Mouse (Mus musculus) embryonic facial prominence, embryonic 14.5 days (tissue): Measurements from ENCODE around the gene Pax3. TPM values are rescaled to one million over a fixed set of nuclear protein-coding genes. Genes with fewer than 3 reads are reported as not detected.

Source experiments
- ATAC-seq: fragments of 200-750 bp; cut with Nextera tagmentation; 2 replicates; pipeline ENCODE4 v1.8.0; 2017; ENCODE audit warnings: low read depth, moderate number of reproducible peaks, moderate TSS enrichment
- DNase-seq: peaks from one replicate; pipeline ENCODE4 v3.0.0-alpha.2; 2015; ENCODE audit warnings: low spot score
- H3K27ac ChIP-seq: fragments of 300-500 bp; sonication (generic); replicated peaks from 2 replicates; pipeline ENCODE4 v1.5.1; 2014; ENCODE audit warnings: low read depth, mild to moderate bottlenecking, low read length, moderate library complexity
- H3K27me3 ChIP-seq: fragments of 300-500 bp; sonication (generic); replicated peaks from 2 replicates; pipeline ENCODE4 v1.6.1; 2014; ENCODE audit warnings: low read length; ENCODE audit not compliant: control insufficient read depth, insufficient read depth
- H3K36me3 ChIP-seq: fragments of 300-500 bp; sonication (generic); 2 replicates; pipeline ENCODE4 v1.6.1; 2014; ENCODE audit warnings: low read length, mixed read lengths; ENCODE audit not compliant: control insufficient read depth, insufficient read depth
- H3K4me1 ChIP-seq: fragments of 300-500 bp; sonication (generic); 2 replicates; pipeline ENCODE4 v1.6.1; 2014; ENCODE audit warnings: antibody characterized with exemption, low read length; ENCODE audit not compliant: control insufficient read depth, insufficient read depth
- H3K4me2 ChIP-seq: fragments of 300-500 bp; sonication (generic); 2 replicates; pipeline ENCODE4 v1.6.1; 2014; ENCODE audit warnings: low read depth, mild to moderate bottlenecking, low read length, moderate library complexity, mixed read lengths
- H3K4me3 ChIP-seq: fragments of 300-500 bp; sonication (generic); 2 replicates; pipeline ENCODE4 v1.5.1; 2014; ENCODE audit warnings: low read depth, mild to moderate bottlenecking, low read length
- H3K9ac ChIP-seq: fragments of 300-500 bp; sonication (generic); 2 replicates; pipeline ENCODE4 v1.6.1; 2014; ENCODE audit warnings: low read depth, mild to moderate bottlenecking, low read length, moderate library complexity, mixed read lengths
- H3K9me3 ChIP-seq: fragments of 300-500 bp; sonication (generic); 2 replicates; pipeline ENCODE4 v1.6.1; 2016; ENCODE audit warnings: low read length; ENCODE audit not compliant: control insufficient read depth
- WGBS: fragments of 180-500 bp; shearing (Covaris S2); extraction: QIAGEN DNeasy Blood & Tissue Kit; methylation state at CpG from one replicate; pipeline ENCODE4 v1.1.7; 2014; 5-methylcytosine and 5-hydroxymethylcytosine counted together
- polyA plus RNA-seq: library from polyadenylated mRNA; unstranded; fragments of >200 nt; fragmentation: Nextera tagmentation; extraction: Ambion mirVana; gene quantifications from 2 replicates; pipeline ENCODE4 v1.2.1, GENCODE M21; 2014

The Pax3 gene
- polyA plus RNA-seq, 1 experiment from 2014 or later = 9.4 TPM

DNA sequence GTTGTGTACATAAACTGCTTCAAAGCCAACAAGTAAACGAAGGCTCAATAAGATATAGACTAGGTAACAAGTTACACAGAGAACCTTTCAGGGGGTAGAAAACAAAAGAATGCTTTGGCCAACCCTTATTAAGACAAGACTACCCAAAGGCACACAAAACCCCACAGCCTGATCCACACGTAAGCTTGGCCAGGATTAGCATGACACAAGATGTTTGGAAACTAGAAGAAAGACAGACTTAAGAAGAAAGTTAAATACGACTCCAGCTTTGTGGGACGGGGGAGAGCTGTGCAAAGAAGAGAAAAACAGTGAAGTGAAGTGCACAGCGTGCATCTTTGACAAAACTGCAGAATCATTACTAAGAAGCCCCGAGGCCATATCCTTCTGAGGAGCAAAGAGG is 53.5 kb downstream of the Pax3 start:
- H3K27me3 ChIP-seq = peaks cover 52% of the 10 kb centered on the region

DNA sequence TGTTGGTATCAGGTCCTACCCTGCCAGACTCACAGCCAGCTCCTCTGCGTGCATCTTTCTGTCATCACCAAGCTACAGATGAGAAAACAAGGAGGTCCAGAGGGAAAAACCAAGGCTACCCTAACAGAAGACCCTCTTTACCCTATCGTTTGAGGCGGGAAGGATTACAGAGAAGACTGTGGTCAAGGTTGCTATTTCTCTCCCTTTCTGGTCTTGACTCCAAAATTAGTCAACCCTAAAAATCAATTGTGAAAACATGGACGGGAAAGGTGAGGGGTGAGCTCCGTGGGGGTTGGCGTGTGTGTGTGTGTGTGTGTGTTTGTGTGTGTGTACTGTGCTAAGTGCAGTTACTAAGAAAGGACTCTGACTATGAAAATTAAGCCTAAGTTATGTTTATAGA is 54.0 kb downstream of the Pax3 start:
- Histone ChIP-seq H3K4me3 (no peak overlapping the region), H3K27ac (no peak overlapping the region), H3K9me3 (no peaks in the 10 kb centered on the region), H3K4me1 (peaks cover 6% of the 10 kb centered on the region; the same call in 1 of the 2 replicates), H3K36me3 (no peaks in the 10 kb centered on the region), H3K9ac (no peak overlapping the region), H3K27me3 (peaks cover 54% of the 10 kb centered on the region), H3K4me2 (no peak overlapping the region)
- 51% methylated on average over 6 of the region's 6 CpGs for WGBS
- ATAC-seq (no peak), DNase-seq (no peak)

More for the DNA sequence above, 53.5 kb downstream of the Pax3 start:
- Histone ChIP-seq H3K4me1 (peaks cover 6% of the 10 kb centered on the region; the same call in 1 of the 2 replicates), H3K36me3 (no peaks in the 10 kb centered on the region), H3K9me3 (no peaks in the 10 kb centered on the region), H3K4me2 (no peak overlapping the region), H3K27ac (no peak overlapping the region), H3K4me3 (no peak overlapping the region), H3K9ac (no peak overlapping the region)
- 33% methylated on average over 6 of the region's 6 CpGs for whole genome bisulfite sequencing
- ATAC-seq (no peak), DNase-seq (no peak)

DNA sequence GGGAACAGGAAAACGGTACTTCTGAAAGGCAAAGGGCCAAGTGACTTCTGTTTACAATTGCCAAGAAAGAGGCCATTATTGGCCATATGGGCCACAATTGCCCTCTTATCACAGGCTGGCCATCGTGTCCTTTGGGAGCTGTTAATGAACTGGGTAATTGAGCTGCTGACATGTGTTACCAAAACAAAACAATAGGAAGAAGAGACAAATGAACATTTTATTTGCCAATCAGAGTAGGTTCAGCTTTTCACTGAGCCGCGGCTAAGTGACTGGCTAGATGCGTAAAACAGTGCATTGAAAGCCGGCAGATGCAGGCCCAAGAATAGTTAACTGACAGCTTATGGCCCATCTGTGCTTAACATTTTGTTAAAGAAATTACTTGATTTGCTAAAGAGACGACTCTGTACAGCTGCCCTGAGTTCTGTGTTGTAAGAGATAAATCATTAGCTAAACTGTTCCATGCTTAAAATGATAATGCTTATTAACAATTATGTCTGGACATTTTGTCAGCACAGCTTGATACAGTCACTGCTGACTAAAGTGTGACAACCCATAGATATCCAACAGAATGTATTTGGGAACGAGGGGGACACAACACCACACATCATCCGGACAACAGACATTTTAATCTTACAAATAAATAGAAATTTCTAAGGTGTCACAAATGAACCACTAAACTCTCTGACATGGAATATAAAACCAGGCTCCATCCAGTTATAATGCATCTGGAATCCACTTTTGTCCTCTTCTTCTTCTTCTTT is 55.0 kb downstream of the Pax3 start:
- DNase-seq (peak; percentile 34), ATAC-seq (no peak)
- H3K9me3 ChIP-seq = no peaks in the 10 kb centered on the region
- no peaks in the 10 kb centered on the region for H3K36me3 ChIP-seq
- WGBS = 21% methylated on average over 9 of the region's 9 CpGs
- H3K4me2 ChIP-seq = no peak overlapping the region
- no peak overlapping the region for H3K9ac ChIP-seq
- H3K4me3 ChIP-seq = no peak overlapping the region
- H3K27ac ChIP-seq = no peak overlapping the region
- peaks cover 6% of the 10 kb centered on the region; the same call in 1 of the 2 replicates for H3K4me1 ChIP-seq
- peaks cover 58% of the 10 kb centered on the region for H3K27me3 ChIP-seq

DNA sequence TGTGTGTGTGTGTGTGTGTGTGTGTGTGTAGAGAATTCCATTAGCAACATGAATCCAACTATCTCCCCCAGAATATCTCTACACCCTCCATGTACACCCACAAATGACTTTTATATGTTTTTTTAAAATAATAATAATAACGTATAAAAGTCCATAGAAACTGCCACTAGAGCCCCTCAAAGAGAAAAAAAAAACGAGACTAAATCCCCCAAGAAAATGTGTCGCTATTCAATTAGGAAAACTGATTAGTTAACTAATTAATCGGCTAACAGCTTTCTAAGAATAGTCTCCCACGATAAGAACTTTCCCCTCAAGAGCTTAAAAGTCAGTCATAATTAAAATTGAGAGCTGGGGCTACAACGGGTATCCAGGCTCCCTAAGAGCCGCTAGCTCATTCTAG is 55.6 kb downstream of the Pax3 start:
- Histone ChIP-seq H3K4me2 (no peak overlapping the region), H3K9ac (no peak overlapping the region), H3K4me3 (no peak overlapping the region), H3K27ac (no peak overlapping the region), H3K9me3 (no peaks in the 10 kb centered on the region), H3K36me3 (no peaks in the 10 kb centered on the region), H3K4me1 (peaks cover 6% of the 10 kb centered on the region; the same call in 1 of the 2 replicates), H3K27me3 (peaks cover 62% of the 10 kb centered on the region)
- ATAC-seq = no peak
- WGBS = 12% methylated on average over 7 of the region's 7 CpGs
- DNase-seq = no peak

DNA sequence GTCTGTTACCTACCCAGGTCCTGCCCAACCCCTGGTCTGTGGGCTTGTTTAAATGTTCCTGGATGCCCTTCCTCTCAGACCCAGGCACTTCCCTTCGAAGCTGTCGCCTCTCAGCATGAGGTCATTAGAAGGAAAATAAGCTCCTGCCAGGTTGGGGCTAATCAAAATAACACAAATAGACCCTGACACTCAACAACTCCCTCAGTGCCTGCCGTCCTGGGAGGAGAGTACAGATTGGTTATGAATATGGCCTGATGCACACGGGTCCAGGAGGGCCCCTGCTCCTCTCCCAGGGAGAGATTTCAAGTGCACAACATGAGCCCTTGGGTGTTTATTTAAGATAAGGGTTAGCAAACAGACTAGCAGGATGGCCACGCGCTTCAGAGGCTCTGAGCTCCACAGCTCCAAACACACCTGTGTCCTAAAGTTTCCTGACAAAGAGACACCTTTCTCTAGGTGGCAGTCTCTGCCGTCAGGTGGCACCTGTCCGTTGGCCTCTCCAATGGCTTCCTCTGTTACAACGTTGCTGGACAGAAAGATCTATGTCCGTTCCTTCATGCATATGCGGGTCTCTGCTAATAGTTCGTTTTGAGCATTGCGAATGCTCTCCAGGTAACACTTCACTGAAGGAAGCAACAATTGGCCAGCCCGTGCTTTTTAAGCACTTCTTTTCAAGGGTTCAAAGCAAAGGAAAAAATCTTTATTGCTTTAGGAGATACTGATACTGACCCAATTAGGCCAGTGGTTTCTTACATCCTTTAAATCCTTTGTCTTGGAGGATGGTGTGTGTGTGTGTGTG is 56.2 kb downstream of the Pax3 start:
- peaks cover 6% of the 10 kb centered on the region; the same call in 1 of the 2 replicates for H3K4me1 ChIP-seq
- DNase-seq (no peak), ATAC-seq (peak; percentile 60; the same call in 1 of the 2 replicates)
- no peak overlapping the region for H3K27ac ChIP-seq
- H3K4me2 ChIP-seq = no peak overlapping the region
- no peaks in the 10 kb centered on the region for H3K9me3 ChIP-seq
- H3K9ac ChIP-seq = no peak overlapping the region
- 11% methylated on average over 14 of the region's 14 CpGs for WGBS
- H3K27me3 ChIP-seq = peaks cover 62% of the 10 kb centered on the region
- no peaks in the 10 kb centered on the region for H3K36me3 ChIP-seq
- H3K4me3 ChIP-seq = no peak overlapping the region

DNA sequence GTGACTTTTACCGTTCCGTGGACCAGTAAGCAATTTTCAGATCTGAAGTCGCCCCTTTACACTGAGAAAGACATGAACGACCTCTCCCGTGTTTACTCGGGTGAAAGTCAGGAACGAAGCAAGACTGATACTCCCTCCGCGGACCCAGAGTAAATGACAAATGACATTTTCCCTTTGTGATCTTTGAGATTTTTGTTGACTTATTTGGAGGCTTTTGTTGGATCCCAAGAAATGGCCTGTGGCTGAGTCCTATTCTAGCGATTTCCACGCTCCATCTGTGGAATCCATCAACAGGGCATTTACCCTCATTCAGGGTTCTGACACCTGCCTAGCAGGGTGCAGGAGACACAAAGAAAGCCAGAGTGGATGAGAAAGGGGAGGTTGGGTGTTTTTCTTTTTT is 57.6 kb downstream of the Pax3 start:
- H3K27me3 ChIP-seq = peaks cover 56% of the 10 kb centered on the region
- H3K4me2 ChIP-seq = no peak overlapping the region
- H3K36me3 ChIP-seq = no peaks in the 10 kb centered on the region
- peaks cover 6% of the 10 kb centered on the region; the same call in 1 of the 2 replicates for H3K4me1 ChIP-seq
- ATAC-seq = no peak
- H3K9me3 ChIP-seq = no peaks in the 10 kb centered on the region
- DNase-seq = no peak
- H3K4me3 ChIP-seq = no peak overlapping the region
- 9% methylated on average over 11 of the region's 11 CpGs for WGBS
- no peak overlapping the region for H3K27ac ChIP-seq
- H3K9ac ChIP-seq = no peak overlapping the region

DNA sequence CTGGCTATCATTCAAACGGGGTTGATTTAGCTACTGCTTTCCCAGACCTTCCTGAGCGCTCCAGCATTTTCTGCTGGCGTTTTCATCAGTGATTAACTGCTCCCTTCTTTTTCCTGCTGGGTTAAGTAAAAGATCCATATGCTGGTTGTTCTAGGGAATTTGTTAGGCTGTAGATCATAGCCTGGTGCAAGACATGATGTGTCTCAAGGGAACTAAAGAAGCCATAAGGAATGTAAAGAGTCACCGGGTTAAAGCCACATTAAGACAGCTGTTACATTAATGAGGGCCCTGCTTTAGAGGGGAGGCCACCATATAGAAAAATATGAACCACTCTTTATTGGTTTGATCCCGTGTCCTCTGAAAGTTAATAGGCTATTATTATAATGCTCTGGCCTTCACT is 67.7 kb downstream of the Pax3 start:
- no peaks in the 10 kb centered on the region for H3K9me3 ChIP-seq
- no peak overlapping the region for H3K27ac ChIP-seq
- H3K9ac ChIP-seq = no peak overlapping the region
- DNase-seq (peak; percentile 52), ATAC-seq (no peak)
- 0 out of 2 replicates have a peak, but pooled peaks cover 6% of the 10 kb centered on the region for H3K4me1 ChIP-seq
- peaks cover 13% of the 10 kb centered on the region; the same call in 1 of the 2 replicates for H3K36me3 ChIP-seq
- H3K4me2 ChIP-seq = no peak overlapping the region
- H3K27me3 ChIP-seq = no peaks in the 10 kb centered on the region; the same call in 1 of the 2 replicates
- 32% methylated on average over 5 of the region's 5 CpGs for WGBS
- no peak overlapping the region for H3K4me3 ChIP-seq

DNA sequence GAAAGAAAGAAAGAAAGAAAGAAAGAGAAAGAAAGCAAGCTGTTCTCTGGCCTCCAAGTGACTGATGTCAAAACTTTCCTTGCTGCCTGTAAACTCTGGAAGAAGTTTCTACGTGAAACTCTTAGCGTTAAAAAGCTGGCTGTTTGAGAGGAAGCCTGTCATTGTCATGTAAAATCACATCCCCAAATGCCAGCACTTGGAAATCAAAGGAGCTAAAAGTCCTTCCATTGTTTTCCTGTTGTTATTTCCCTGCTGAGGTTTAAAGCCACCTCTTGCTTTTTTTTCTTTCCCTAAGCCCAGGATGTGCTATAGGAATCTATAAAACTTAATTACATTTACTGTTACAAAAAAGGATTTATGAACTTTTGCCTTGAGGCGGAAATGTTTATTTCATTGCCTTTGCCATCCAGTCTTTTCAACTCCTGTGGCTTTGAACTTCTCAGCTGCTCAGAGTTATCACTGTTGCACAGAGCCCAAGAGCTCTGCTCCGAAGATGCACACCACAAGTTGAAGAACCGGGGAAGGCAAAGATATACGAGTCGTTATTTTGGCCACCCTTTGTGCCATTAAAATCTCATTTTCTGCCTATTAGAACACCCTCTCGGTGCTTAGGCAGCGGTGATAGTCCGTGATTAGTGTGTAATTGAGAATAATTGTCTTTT is 76.9 kb downstream of the Pax3 start:
- 23% methylated on average over 10 of the region's 10 CpGs for WGBS
- H3K4me1 ChIP-seq = peaks cover 7% of the 10 kb centered on the region; the same call in 1 of the 2 replicates
- no peak overlapping the region for H3K4me2 ChIP-seq
- H3K27me3 ChIP-seq = no peaks in the 10 kb centered on the region; the same call in 1 of the 2 replicates
- no peak overlapping the region for H3K27ac ChIP-seq
- H3K9me3 ChIP-seq = 0 out of 2 replicates have a peak, but pooled peaks cover 3% of the 10 kb centered on the region
- DNase-seq (no peak), ATAC-seq (no peak)
- H3K4me3 ChIP-seq = no peak overlapping the region
- H3K9ac ChIP-seq = no peak overlapping the region
- peaks cover 24% of the 10 kb centered on the region; the same call in 1 of the 2 replicates for H3K36me3 ChIP-seq
